Mouse (Mus musculus) bone marrow macrophage, adult 2 months (primary cell): ENCODE results near the gene Gm49342.
"Not testable (repeated sequence)": the region's sequence is repeated elsewhere in the genome, so short reads cannot be mapped to it uniquely, and the experiment has no call there.

Experiments
- CTCF ChIP-seq: IDR thresholded peaks from 2 replicates; pipeline ENCODE4 v1.5.1; 2012; ENCODE audit warnings: low read depth, mild to moderate bottlenecking, low read length, moderate library complexity
- POLR2A ChIP-seq: IDR thresholded peaks from 2 replicates; pipeline ENCODE4 v1.6.1; 2012; ENCODE audit warnings: mild to moderate bottlenecking, low read depth, low read length, borderline replicate concordance

- TF ChIP-seq CTCF, POLR2A: not testable (repeated sequence)
These were observed 39.0 kb upstream of the Gm49342 start for GRCm38 (mm10) chr14:50905327-50905726.
